Mouse (Mus musculus) CH12.LX (cell line): ENCODE data around the gene Tacc2.

Source experiments
- BHLHE40 ChIP-seq: IDR thresholded peaks from 2 replicates; pipeline ENCODE4 v1.6.1; 2011; ENCODE audit warnings: mild to moderate bottlenecking, low read depth, low read length, improper control_type of control experiment
- CHD2 ChIP-seq: IDR thresholded peaks from 2 replicates; pipeline ENCODE4 v1.6.1; 2011; ENCODE audit warnings: low read length, improper control_type of control experiment
- CTCF ChIP-seq, 2 experiments: IDR thresholded peaks in 1 of 2; conservative IDR thresholded peaks in 1 of 2; 2 replicates each; pipeline ENCODE4 v1.5.1; 2011 to 2012; ENCODE audit warnings: low read depth in 2 of 2, low read length in 2 of 2, improper control_type of control experiment in 1 of 2, inconsistent platforms in 1 of 2, mild to moderate bottlenecking in 1 of 2, moderate library complexity in 1 of 2
- E2F4 ChIP-seq: IDR thresholded peaks from 2 replicates; pipeline ENCODE4 v1.6.1; 2011; ENCODE audit warnings: low read depth, low read length, improper control_type of control experiment; ENCODE audit not compliant: insufficient replicate concordance
- EP300 ChIP-seq: IDR thresholded peaks from 2 replicates; pipeline ENCODE4 v1.6.1; 2011; ENCODE audit warnings: low read length, improper control_type of control experiment
- JUND ChIP-seq: conservative IDR thresholded peaks from 2 replicates; pipeline ENCODE4 v1.6.1; 2011; ENCODE audit warnings: low read depth, low read length, improper control_type of control experiment
- MAZ ChIP-seq: IDR thresholded peaks from 2 replicates; pipeline ENCODE4 v1.6.1; 2012; ENCODE audit warnings: low read depth, mild to moderate bottlenecking, inconsistent platforms, low read length, improper control_type of control experiment, moderate library complexity
- MXI1 ChIP-seq: IDR thresholded peaks from 2 replicates; pipeline ENCODE4 v1.6.1; 2011; ENCODE audit warnings: mild to moderate bottlenecking, low read depth, low read length, improper control_type of control experiment
- POLR2A ChIP-seq: IDR thresholded peaks from 2 replicates; pipeline ENCODE4 v1.6.1; 2011; ENCODE audit warnings: low read depth, mild to moderate bottlenecking, improper control_type of control experiment, low read length
- SMC3 ChIP-seq: IDR thresholded peaks from 2 replicates; pipeline ENCODE4 v1.6.1; 2011; ENCODE audit warnings: low read depth, low read length, improper control_type of control experiment
- TCF12 ChIP-seq: IDR thresholded peaks from 2 replicates; pipeline ENCODE4 v1.6.1; 2014; ENCODE audit warnings: low read depth, mild to moderate bottlenecking, inconsistent platforms, low read length, improper control_type of control experiment
- USF1 ChIP-seq: IDR thresholded peaks from 2 replicates; pipeline ENCODE4 v1.6.1; 2014; ENCODE audit warnings: low read depth, mild to moderate bottlenecking, inconsistent platforms, low read length, improper control_type of control experiment
- ZMIZ1 ChIP-seq: IDR thresholded peaks from 2 replicates; pipeline ENCODE4 v1.6.1; 2012; ENCODE audit warnings: low read depth, mild to moderate bottlenecking, inconsistent platforms, low read length, improper control_type of control experiment
- ZNF384 ChIP-seq: IDR thresholded peaks from 2 replicates; pipeline ENCODE4 v1.6.1; 2012; ENCODE audit warnings: low read depth, low read length, improper control_type of control experiment, inconsistent platforms

DNA sequence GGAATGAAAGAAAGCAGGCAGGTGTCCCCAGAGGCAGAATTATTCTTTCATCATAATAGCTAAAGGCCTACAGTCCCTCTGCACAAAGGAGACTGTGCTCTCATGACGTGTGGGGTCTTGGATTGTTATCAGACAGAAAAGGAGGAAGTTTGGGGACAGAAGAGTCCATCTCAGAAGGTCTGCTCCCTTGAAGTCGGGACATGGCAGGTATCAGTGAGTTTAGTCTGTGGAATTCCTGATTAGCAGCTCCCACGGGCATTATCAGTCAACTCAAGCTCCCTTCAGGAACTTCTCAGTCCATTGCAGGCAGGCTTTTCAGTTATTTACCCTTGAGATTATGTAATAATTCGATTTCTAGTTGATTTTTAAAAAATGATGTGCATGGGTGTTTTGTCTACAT, 13.4 kb upstream of the Tacc2 start:
- no peak for TF ChIP-seq MAZ
- TF ChIP-seq CTCF (conservative IDR thresholded peaks at IDR 0.05 in 1 of 2, IDR thresholded peaks at IDR 0.05 in 1 of 2; ENCODE audit: low read depth in 2 of 2, low read length in 2 of 2): no peak
- no peak for TF ChIP-seq JUND
- TF ChIP-seq POLR2A: no peak
- TF ChIP-seq E2F4: no peak
- TF ChIP-seq CHD2: no peak
- TF ChIP-seq EP300: no peak
- no peak for TF ChIP-seq MXI1
- TF ChIP-seq USF1: no peak
- no peak for TF ChIP-seq ZMIZ1
- TF ChIP-seq ZNF384: no peak
- TF ChIP-seq TCF12: no peak
- no peak for TF ChIP-seq SMC3
- TF ChIP-seq BHLHE40: no peak
